Mouse (Mus musculus) gonadal fat pad, adult 2 months (tissue): ENCODE results near the gene Il31. TPM values are rescaled to one million over a fixed set of nuclear protein-coding genes. Genes with fewer than 3 reads are reported as not detected.

ENCODE experiments used
- DNase-seq: peaks from one replicate; pipeline ENCODE4 v3.0.0-alpha.2; 2012; ENCODE audit warnings: low read depth
- polyA plus RNA-seq: library from polyadenylated mRNA; depleted of rRNA; stranded (reverse); fragments of >200 nt; gene quantifications from 2 replicates; pipeline ENCODE4 v1.2.3, GENCODE M21; 2012; rRNA removed

The Il31 gene
- polyA plus RNA-seq, 1 experiment: not detected

DNA sequence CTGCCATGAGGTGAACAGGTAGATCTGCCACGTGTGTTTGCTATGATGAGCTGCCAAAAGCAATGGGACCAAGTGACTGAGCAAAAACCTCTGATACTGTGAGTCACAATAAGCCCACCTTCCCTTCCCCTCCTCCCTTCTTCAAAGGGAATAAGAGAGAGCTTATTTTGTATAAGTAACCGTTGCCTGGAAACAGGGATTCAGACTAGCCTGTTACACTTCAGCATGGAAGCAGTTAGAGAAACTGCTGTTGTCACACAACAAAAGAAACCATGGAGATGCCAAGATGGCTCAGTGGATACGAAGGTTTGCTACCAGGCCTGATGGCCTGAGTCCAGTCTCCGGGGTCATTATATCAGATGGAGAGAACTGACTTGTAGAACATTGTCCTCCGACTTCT is 15.5 kb downstream of the Il31 start:
- DNase-seq: no peak

DNA sequence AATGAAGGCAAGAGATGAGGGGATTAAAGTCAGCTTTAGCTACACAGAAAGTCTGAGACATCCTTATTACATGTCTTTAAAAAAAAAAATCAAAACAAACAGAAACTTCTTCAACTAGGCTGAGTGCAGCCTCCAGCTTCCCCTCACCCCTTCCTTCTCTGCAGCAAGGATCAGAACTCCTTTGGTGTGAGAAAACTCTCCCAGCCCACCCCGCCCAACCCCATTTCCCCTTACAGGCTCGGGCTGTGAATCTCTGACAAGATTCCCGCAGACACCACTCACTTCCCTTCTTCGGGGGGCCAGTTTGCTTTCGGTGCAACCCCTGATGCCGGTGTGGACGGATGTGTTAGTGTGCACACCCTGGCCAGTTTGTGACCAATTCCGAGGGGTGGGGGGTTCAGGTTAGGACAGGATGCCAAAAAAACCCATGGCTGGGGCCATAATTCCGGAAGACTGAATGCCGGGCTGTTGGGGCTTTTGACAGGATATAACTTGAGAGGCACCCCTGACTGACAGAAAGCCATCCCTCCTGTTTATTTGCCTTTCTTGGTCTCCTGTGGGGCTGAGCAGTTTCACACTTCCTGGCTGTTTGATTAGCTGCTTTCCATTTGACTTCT is 18.4 kb downstream of the Il31 start:
- DNase-seq: no peak

DNA sequence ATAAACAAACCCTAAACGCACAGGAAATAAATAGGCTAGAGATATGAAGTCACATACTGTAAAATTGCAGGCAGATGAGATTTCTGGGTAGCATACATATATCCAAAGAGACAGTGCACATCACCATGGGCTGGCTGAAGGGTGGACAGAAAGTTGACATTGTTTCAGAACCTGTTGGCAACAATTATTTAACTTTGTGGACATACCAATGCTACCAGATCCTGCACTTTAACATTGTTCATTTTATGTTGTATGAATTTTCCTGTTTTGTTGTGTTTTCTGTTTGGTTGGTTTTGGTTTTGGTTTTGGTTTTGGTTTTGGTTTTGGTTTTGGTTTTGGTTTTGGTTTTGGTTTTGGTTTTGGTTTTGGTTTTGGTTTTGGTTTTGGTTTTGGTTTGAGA is 24.7 kb downstream of the Il31 start:
- DNase-seq: no peak

DNA sequence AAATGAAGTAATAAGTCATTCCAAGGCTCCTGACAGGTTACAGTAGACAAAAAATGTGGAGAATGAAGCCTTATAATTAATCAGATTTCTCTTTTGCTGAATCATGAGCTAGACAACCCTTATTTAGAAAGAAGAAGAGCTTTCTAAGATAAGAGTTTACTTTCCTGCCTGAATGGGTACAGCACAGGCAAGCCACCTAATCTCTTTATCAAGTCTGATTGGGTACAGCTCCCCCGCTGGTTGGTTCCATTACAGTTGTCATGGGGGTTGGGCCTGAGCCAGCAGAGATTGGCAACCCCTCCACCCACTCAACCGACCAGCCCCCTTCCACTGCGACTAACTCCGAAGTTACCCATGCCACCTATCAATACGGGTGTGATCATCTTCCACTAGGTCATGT is 27.9 kb downstream of the Il31 start:
- no peak for DNase-seq

DNA sequence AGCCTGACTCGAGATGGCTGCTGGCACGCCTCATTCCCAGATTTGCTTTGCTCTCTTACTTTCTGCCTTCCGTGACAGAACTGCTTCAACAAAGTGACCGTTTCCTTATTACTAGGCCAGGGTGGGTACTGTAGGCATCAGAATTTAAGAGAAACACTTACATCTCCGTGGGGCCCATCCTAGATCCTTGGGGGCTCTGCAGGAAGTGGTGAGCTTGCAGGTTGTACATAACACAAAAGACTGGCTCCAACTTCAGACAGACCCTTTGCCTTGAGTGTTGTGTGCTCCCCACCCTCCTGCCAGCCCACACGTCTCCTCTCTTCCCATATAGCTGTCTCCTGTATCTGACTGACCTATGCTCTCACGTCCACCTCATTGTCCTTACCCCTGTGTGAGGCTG is 37.4 kb downstream of the Il31 start:
- no peak for DNase-seq

DNA sequence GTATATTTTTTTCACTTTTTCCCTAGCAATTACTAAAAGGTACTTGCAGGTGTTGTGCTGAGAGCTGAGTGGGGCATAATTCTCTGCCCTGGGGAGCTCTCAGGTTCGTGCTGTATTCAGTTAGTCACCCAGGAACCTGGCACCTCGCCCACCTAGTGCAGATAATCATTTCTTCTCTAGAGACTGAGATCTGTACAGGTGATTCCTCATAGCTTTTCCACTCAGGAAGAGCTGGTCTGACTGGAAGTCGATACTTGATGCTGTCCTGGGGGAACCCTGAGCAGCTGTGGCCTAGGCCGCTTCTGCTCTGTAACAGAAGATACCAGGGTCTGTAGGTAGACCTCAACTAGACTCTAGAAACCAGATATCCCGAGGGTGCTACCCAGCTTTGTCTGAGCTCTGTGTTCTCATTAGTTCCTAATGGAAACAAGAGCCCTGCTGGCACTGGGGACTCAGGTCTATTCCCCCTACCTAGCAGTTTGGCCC is 44.4 kb downstream of the Il31 start:
- no peak for DNase-seq

DNA sequence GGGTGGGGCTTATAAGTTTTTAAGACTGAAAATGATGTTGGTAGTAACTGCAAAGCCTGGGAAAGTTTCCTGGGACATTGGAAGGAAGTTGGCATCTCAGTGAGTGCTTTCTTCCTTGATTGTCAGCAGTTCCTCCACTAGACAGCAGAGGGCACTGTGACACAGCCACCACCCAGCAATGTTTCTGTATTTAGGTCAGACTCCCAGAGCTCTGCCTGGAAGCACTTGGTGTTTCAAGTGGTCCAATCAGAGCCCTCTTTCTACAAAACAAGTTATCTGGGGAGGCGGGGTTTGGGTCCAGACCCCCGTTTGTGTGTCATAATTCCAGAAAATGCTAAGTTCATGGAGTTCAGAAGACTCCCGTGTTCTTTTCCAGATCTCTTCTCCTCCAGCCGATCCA is 45.2 kb downstream of the Il31 start:
- DNase-seq: no peak

DNA sequence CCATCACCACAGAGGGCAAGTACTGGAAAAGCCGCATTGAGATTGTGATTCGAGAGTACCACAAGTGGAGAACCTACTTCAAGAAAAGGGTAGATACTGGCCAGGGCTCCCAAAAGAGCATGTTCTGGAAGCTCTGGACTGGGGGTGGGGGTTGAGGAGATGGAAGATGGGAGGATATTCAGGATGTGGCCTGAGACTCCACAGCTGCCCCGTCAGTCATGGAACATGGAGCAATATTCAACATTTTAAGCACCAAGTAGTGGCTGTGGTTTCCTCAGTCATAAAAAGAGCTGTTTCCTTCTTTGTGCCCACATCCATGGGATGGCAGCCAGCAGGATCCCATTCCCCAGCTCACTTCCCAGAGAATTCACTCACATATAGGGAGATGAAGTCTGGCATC is 47.0 kb downstream of the Il31 start:
- no peak for DNase-seq

DNA sequence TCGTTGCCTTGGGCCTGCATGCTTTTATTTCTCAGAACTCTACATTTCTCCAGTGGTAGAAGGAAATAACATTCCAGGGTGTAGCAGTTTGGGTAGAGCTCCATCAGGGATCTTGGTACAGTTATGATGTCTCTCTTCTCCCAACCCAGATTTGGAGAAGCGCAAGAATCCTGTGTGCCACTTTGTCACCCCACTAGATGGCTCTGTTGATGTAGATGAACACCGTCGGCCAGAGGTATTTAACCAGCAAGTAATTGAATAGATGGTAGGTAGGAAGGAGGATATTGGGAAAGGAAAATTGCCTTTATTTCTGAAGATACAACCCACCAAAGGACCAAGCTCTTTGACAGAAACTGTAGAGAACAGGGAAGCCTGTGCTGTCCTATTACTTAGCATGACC is 48.6 kb downstream of the Il31 start:
- DNase-seq: no peak

DNA sequence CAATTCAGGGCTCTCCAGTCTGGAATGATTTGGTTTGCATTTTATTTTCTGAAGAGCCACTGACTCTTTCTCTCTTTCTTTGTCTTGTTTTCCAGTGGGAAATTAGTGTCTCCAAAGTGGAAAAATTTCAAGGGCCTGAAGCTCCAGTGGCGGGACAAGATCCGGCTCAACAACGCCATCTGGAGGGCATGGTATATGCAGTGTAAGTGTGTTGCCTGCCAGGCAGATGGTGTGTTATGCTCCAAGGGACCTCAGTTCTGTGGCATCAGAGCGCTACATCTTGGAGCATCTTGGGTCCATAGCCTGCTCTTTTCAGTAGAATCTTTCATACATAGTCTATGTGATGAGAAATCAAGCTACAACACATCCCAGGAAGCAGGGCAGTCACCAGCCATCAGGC is 49.3 kb downstream of the Il31 start:
- no peak for DNase-seq

DNA sequence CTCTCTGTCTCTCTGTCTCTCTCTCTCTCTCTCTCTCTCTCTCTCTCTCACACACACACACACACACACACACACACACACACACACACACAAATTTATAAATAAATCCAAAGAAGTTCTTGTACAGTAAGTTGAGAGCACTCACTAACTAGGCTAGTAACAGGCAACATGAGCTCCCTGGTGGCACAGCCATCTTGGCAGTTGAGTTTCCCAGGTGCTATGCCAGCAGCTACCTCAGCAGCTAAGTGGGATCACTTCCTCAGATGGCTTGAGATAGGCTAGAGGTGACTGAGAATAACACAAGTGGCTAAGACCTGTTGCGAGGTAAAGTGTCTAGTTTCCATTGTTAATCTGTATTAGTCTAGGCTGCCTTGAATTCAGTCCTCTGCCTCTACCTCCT is 50.0 kb downstream of the Il31 start:
- no peak for DNase-seq

DNA sequence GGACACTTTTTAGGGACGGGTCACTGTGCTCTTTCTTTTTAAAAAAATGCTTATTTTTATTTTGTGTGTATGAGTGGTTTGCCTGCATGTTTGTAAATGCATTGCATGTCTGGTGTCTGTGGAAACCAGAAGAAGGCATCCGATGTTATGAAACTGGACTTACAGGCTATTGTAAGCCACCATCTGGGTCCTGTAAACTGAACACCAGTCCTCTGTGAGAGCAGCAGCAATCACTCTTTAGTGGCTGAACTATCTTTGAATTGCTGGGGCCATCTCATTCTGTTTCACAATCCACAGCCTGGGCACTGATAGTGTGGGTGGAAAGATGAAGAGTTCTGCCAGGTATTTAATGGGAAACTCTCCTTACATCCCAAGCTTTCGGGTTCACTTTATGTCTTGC is 50.9 kb downstream of the Il31 start:
- DNase-seq: no peak

DNA sequence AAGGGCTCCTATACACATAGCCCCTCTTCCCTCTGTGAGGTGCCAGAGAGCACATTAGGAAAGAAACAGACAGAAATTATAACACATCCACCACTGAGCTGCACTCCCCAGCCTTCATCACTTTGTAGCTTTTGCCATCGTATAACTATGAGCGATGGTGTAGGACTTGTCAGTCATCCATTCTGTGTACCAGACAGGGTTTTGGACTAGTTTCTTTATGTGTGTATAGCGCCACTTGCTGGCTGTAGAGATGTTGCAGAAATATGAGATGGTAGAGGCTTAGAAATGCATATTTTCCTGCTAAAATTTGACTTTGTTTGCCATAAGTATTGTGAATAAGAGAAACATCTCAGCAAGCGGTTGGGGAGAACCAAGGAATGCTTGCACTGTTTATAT is 52.5 kb downstream of the Il31 start:
- DNase-seq: no peak

DNA sequence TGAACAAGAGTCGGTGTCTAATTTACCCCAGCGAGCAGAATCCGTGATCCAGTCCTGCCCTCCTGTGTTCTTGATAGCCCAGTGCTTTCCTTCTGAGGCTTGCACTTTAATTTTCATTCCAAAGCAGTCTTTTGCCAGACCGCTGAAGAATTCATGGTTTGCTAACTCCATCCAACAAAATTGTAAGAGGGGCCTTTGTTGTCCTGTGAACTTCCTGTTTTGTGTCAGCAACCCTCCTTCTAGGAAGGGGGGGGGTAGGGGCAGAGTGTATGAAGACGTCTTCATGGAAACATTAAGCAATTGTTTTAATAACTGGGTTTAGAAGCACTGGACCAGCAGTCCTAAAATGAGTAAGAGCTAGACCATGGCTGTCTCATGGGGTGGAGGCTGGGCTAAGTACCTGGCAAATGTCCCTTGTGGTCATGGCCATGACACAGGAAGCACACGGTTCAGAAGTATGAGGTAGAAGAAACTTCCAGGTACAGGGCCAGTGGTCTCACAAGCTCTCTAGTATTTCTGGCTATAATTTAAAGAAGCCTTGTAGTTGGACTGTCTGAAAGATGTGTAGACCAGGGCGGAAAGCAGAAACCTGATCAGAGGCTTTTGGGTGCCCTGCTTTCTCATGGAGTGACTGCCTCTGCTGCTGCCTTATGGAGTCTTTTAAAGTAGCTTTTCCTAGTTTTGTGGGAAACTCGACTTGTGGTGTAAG is 53.1 kb downstream of the Il31 start:
- DNase-seq: no peak

DNA sequence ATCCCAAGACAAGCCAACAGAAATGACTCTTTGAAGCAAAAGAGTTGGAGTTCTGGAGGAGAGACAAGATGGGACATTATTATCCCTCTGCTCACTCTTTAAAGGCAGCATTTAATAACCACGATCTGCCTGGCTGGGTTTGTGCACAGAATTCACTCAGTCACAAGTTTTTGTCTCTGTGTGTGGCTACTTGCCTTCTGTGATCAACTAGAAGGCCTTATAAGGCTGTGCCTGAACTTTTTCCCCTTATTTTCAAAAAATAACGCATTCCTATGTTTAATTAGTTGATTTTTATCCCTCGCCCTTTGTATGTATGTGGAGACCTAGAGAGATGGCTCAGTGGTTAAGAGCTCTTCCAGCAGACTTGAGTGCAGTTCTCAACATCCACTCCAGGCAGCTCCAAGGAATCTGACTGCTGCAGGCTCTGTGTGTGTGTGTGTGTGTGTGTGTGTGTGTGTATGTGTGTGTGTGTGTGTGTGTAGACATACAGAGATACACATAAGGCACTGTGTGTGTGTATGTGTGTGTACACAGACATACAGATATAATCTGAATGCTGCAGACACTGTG is 56.9 kb downstream of the Il31 start:
- no peak for DNase-seq

DNA sequence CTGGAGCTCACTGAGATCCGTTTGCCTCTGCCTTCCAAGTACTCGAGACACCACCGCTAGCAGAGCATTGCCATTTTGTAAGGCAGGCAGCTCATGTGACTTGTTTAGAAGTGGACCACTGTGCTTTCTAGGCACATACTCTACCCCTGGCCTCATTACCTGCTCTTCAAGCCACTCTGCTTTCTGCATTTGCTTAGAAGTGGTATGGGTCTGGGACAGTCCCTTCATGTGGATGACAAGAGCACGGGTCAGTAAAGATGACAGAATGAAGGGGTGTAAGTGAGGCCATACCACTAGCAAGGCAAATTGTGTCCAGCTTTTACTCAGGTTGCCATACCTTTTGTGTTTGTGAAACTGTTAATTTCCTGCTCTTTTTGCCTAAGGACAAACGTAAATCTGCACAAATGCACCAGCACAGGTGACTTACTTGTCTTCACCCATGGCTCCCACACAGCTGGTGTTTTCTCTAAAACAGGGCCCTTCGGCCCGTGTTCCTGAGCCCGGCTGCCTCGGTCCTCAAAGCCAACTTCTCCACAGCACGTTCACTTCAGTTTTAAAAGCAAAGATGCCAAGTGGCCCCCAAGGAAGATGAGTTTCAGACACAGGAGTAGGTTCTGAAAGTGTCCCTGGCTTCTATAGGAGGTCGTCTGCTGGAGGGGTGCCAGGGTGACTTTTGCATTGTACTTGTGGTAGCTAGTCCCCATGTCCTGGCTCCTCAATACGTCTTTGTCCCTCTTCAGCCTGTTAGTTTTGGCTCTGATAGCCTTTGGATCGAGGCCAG is 57.6 kb downstream of the Il31 start:
- DNase-seq: peak; percentile 31

Other genes starting within 250 kb of the Il31 start
- 2.5 and 3.0 TPM in 2 replicates for gene Wdr66, start 237.4 kb downstream of the Il31 start, polyA plus RNA-seq
- gene Bcl7a, start 145.7 kb downstream of the Il31 start, polyA plus RNA-seq: 10.2 and 14.7 TPM in 2 replicates
- 33.4 and 37.9 TPM in 2 replicates for gene Mlxip, start 94.7 kb downstream of the Il31 start, polyA plus RNA-seq
- 0.53 and 0.79 TPM in 2 replicates for gene Lrrc43, start 184 bp downstream of the Il31 start, polyA plus RNA-seq
- 0.41 and 0.42 TPM in 2 replicates for gene B3gnt4, start 21.0 kb upstream of the Il31 start, polyA plus RNA-seq
- gene Diablo, start 34.7 kb upstream of the Il31 start, polyA plus RNA-seq: 51.5 and 65.9 TPM in 2 replicates
- gene Gm49027, start 36.0 kb upstream of the Il31 start, polyA plus RNA-seq: 0.53 and 1.4 TPM in 2 replicates
- 20.7 and 22.1 TPM in 2 replicates for gene Vps33a, start 83.5 kb upstream of the Il31 start, polyA plus RNA-seq
- gene Clip1, start 195.1 kb upstream of the Il31 start, polyA plus RNA-seq: 20.2 and 23.4 TPM in 2 replicates
- gene Zcchc8, start 231.6 kb upstream of the Il31 start, polyA plus RNA-seq: 17.4 and 19.4 TPM in 2 replicates